Mouse (Mus musculus) forebrain, embryonic 15.5 days (tissue): ENCODE results near the gene Lrrc8d. TPM values are rescaled to one million over a fixed set of nuclear protein-coding genes. Genes with fewer than 3 reads are reported as not detected.

Source experiments
- ATAC-seq: fragments of 200-750 bp; cut with Nextera tagmentation; replicated peaks from 2 replicates; pipeline ENCODE4 v1.8.0; 2017; ENCODE audit warnings: mild to moderate bottlenecking, moderate TSS enrichment, moderate library complexity
- H3K27ac ChIP-seq: fragments of 300-500 bp; sonication (generic); replicated peaks from 2 replicates; pipeline ENCODE4 v1.5.1; 2015; ENCODE audit warnings: mild to moderate bottlenecking, inconsistent platforms
- H3K27me3 ChIP-seq: fragments of 300-500 bp; sonication (generic); 2 replicates; pipeline ENCODE4 v1.6.1; 2015; ENCODE audit warnings: inconsistent platforms
- H3K36me3 ChIP-seq: fragments of 300-500 bp; sonication (generic); 2 replicates; pipeline ENCODE4 v1.6.1; 2015; ENCODE audit warnings: mild to moderate bottlenecking, inconsistent platforms
- H3K4me1 ChIP-seq: fragments of 300-500 bp; sonication (generic); 2 replicates; pipeline ENCODE4 v1.6.1; 2015; ENCODE audit warnings: inconsistent platforms
- H3K4me2 ChIP-seq: fragments of 300-500 bp; sonication (generic); replicated peaks from 2 replicates; pipeline ENCODE4 v1.6.1; 2015; ENCODE audit warnings: mild to moderate bottlenecking, inconsistent platforms
- H3K4me3 ChIP-seq: fragments of 300-500 bp; sonication (generic); 2 replicates; pipeline ENCODE4 v1.5.1; 2015; ENCODE audit warnings: mild to moderate bottlenecking, inconsistent platforms
- H3K9ac ChIP-seq: fragments of 300-500 bp; sonication (generic); replicated peaks from 2 replicates; pipeline ENCODE4 v1.6.1; 2015; ENCODE audit warnings: mild to moderate bottlenecking, inconsistent platforms
- H3K9me3 ChIP-seq: fragments of 300-500 bp; sonication (generic); 2 replicates; pipeline ENCODE4 v1.6.1; 2016; ENCODE audit warnings: inconsistent platforms
- WGBS: fragments of 180-500 bp; shearing (Covaris S2); methylation state at CpG from one replicate; pipeline ENCODE4 v1.1.7; 2015; ENCODE audit warnings: mixed read lengths; 5-methylcytosine and 5-hydroxymethylcytosine counted together
- polyA plus RNA-seq: library from polyadenylated mRNA; unstranded; fragments of >200 nt; fragmentation: Nextera tagmentation; extraction: Ambion mirVana; gene quantifications from 2 replicates; pipeline ENCODE4 v1.2.1, GENCODE M21; 2015

The Lrrc8d gene
- polyA plus RNA-seq, 1 experiment from 2014 or later = 38.2 TPM

DNA sequence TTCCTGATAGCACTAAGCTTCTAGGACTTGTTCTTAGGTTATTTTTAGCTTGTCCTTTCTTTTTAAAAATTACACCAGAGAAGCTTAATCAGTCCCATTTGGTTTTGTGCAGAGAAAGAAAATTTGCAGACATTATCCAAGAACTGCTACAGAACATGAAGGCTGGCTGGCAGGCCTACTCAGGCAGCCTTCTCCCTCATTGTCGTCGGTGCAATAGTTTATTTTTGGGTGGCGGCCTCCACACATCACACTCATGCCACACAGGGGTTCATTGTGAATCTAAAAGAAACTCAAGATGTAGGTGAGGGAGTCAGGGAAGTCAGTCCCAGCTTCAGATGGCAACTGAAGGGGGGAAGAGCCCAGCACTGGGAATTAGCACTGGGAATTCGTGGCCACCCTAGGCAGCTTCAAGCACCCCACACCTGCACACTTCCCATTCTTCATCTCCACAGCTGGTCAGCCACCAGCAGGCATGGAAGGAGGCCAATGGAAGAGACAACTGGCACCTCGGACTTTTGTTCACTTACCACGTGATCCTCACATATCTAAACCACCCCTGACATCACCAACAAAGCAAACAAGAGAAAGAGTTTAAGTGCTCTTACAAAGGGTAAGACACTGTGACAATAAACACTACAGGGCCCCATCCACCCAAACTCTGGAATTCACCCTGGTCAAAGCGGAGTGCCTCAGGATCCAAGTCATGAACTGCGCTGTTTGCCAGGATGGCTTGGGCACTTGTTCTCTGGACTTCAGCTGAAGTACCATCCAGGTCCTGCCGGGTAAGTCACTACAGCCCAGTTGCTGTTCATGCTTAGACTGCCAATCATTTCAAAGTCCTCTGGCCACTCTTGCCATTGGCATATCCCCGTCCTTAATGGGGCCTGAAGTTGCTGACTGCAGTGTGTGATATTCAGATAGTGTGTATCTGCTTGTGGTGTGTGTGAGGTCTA lies 9.0 kb upstream of the Lrrc8d start:
- no peak for ATAC-seq

DNA sequence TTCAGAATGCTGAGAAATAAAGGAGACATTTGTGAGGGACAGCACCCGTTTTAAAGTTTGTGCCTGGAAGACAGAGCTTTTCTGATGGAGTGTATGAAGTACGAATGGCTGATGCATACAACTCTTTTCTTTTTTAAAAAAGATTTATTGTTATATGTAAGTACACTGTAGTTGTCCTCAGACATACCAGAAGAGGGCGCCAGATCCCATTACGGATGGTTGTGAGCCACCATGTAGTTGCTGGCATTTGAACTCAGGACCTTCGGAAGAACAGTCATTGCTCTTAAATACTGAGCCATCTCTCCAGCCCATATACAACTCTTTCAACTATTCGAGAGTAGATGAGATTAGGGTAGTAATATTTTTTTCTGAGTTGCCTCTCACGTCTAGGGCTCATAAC lies 8.1 kb upstream of the Lrrc8d start:
- H3K27ac ChIP-seq = no peak overlapping the region
- H3K4me1 ChIP-seq = no peaks in the 10 kb centered on the region
- no peak overlapping the region for H3K9ac ChIP-seq
- WGBS = 82% methylated on average over 7 of the region's 7 CpGs
- no peaks in the 10 kb centered on the region for H3K27me3 ChIP-seq
- H3K4me3 ChIP-seq = no peak overlapping the region
- H3K9me3 ChIP-seq = no peaks in the 10 kb centered on the region
- no peak overlapping the region for H3K4me2 ChIP-seq
- no peak for ATAC-seq
- H3K36me3 ChIP-seq = no peaks in the 10 kb centered on the region

More for the DNA sequence above, 9.0 kb upstream of the Lrrc8d start:
- 63% methylated on average over 10 of the region's 10 CpGs for WGBS
- Histone ChIP-seq H3K4me1 (no peaks in the 10 kb centered on the region), H3K27ac (no peak overlapping the region), H3K4me2 (no peak overlapping the region), H3K9me3 (no peaks in the 10 kb centered on the region), H3K36me3 (no peaks in the 10 kb centered on the region), H3K4me3 (no peak overlapping the region), H3K9ac (no peak overlapping the region), H3K27me3 (no peaks in the 10 kb centered on the region)

DNA sequence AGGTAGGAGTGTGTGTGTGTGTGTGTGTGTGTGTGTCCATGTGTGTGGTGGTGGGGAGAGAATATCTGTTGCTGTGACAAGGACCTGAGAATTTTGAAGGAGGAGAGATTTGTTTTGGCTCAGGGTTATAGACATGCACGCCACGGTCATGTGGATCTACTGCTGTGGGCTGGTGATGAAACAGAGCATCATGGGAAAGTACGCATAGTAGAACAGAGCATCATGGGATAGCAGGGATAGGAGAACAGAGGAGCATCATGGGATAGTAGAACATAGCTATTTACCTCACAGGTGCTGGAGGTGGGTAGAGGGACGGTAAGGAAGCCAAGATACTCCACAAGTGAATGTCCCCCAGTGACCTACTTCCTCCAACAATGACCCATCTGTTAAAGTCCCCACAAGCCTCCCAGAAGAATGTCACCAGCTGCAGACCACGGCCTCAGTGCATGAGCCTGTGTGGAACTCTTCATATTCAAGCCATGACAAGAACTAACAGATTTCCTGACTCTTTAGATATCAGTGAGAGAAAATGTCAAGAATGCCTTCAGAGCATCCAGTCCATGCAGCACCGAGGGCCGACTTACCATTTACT lies 5.3 kb upstream of the Lrrc8d start:
- no peak overlapping the region for H3K4me3 ChIP-seq
- no peak for ATAC-seq
- H3K9ac ChIP-seq = no peak overlapping the region
- no peaks in the 10 kb centered on the region for H3K27me3 ChIP-seq
- H3K27ac ChIP-seq = no peak overlapping the region
- H3K9me3 ChIP-seq = no peaks in the 10 kb centered on the region
- H3K36me3 ChIP-seq = no peaks in the 10 kb centered on the region
- 92% methylated on average over 7 of the region's 7 CpGs for WGBS
- peaks cover 9% of the 10 kb centered on the region for H3K4me1 ChIP-seq
- no peak overlapping the region for H3K4me2 ChIP-seq

DNA sequence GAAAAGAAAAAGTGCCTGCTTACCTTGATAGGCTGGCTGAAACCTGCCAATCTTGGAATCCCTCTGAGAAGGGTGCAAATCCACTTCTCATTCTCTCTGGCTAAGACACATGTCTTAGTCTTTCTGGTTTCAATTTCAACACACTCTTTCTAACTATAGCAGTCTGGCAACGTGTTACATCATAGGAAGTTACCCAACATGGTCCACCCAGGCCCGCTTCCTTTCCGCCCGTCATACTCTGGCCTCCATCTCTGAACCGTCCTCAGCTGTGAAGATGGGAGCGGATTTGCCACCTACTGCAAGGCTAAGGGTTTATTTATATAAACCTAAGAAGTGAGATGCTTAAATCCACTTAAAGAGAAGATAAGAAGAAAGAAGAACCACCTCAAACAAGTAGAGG lies 3.7 kb upstream of the Lrrc8d start:
- Histone ChIP-seq H3K9me3 (no peaks in the 10 kb centered on the region), H3K4me3 (no peak overlapping the region), H3K4me1 (peaks cover 13% of the 10 kb centered on the region), H3K27ac (no peak overlapping the region), H3K27me3 (no peaks in the 10 kb centered on the region), H3K9ac (no peak overlapping the region), H3K36me3 (no peaks in the 10 kb centered on the region), H3K4me2 (no peak overlapping the region)
- ATAC-seq = no peak
- 91% methylated on average over 6 of the region's 6 CpGs for WGBS

DNA sequence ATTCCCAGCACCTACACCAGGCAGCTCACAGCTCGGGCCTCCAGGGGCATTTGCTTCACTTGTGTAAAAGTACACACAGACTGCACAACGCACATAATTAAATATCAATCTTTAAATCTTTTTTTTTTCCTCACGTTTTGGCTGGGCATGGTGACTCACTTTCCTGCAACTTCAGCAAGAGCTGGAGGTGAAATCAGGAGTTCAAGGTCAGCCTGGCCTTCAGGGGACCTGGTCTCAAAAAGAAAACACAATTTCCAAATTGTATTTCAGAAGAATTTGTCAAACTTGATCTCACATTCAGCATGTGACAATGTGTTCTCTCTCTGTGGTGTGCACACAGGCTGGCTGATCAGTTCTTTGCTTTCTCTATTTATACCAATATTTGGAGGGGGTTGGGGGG lies 1.9 kb upstream of the Lrrc8d start:
- no peak overlapping the region for H3K4me2 ChIP-seq
- WGBS = 95% methylated on average over 3 of the region's 3 CpGs
- H3K4me3 ChIP-seq = no peak overlapping the region
- no peaks in the 10 kb centered on the region for H3K36me3 ChIP-seq
- no peak overlapping the region for H3K27ac ChIP-seq
- peaks cover 30% of the 10 kb centered on the region for H3K4me1 ChIP-seq
- H3K9me3 ChIP-seq = no peaks in the 10 kb centered on the region
- H3K27me3 ChIP-seq = no peaks in the 10 kb centered on the region
- ATAC-seq = no peak
- H3K9ac ChIP-seq = no peak overlapping the region

DNA sequence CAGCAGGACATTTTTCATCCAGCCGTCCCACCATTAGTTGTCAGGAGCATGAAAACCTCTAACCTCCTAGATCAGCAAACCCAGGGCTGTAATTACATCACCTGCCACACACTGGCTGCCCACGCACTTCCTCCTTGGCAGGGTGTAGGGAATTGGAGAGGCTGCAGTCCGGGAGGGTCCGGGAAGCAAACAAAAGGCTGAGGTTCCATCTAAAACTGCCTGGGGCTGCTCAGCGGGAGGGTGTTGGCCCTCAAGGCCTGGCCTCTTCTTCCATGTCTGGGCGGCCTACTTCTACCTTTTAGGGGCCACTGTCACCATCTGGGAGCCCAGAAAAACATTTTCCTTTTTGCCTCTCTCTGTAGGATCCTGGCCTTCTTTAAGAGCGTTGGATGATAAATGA lies 1.1 kb upstream of the Lrrc8d start:
- H3K27ac ChIP-seq = no peak overlapping the region
- H3K9ac ChIP-seq = no peak overlapping the region
- H3K36me3 ChIP-seq = no peaks in the 10 kb centered on the region
- no peak overlapping the region for H3K4me3 ChIP-seq
- no peak overlapping the region; the same call in 1 of the 2 replicates for H3K4me2 ChIP-seq
- peaks cover 38% of the 10 kb centered on the region for H3K4me1 ChIP-seq
- no peaks in the 10 kb centered on the region for H3K27me3 ChIP-seq
- ATAC-seq = no peak
- H3K9me3 ChIP-seq = no peaks in the 10 kb centered on the region
- WGBS = 16% methylated on average over 7 of the region's 7 CpGs

DNA sequence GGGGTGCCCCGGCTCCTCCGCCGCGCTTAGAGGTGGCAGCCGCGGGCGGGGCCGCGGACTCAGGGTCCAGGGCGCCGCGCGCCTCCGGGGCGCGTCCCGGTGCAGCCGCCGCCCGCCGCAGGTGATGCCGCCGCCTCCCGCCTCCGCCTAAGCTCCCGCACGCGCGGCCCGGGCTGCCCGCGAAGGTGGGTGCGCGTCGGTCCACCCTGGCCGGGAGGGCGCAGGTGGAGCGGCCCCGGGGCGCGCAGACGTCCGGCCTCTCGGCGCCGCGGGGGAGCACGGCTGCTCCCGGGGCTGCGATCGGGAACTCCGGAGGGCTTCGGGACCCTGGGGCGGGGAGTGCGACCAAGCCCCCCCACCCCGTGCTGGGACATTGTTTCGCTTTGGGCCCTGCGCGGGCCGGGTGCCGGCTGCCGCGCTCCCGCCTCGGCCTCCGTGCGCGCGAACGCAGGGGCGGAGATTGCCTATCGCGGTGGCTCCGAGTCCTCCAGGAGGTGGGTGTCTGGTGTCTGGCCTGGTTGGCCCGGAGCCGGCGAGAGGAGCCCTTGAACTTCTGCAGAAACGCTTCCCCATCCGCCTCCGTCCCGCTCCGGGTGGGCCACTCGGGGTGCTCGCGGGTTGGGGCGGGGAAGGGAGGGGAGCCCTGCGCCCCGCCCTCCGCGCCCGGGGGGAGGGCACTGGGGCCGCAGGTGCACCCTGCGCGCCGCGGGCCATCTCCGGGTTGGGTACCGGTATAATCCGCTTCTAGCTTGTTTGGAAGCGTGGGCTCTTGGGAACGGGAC lies 492 bp downstream of the Lrrc8d start:
- Histone ChIP-seq H3K9me3 (no peaks in the 10 kb centered on the region), H3K4me1 (peaks cover 53% of the 10 kb centered on the region), H3K27ac (peak overlapping the region; percentile 93), H3K4me3 (peak overlapping the region; percentile 80), H3K27me3 (no peaks in the 10 kb centered on the region), H3K4me2 (peak overlapping the region; percentile 58), H3K36me3 (no peaks in the 10 kb centered on the region), H3K9ac (peak overlapping the region; percentile 98)
- peak; percentile 73 for ATAC-seq
- under 1% methylated on average over 90 of the region's 101 CpGs for WGBS

DNA sequence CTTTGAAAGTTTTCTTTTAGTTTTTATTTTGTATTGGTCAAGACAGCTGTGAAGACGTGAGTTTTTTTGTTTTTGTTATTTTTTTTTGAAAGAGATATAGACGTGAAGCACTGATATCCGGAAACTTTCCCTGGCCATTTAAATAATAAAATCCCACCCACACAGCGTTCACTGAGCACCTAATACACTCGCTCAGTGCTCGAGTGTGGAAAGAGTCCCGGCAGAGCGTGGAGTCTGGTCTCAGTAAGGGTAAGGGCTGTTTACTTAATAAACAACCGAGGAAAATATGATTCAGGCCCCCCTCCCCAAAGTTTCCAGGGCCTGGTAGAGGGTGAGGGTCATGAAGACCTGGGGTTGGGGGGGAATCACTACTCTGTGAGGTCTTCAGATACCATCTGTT lies 1.6 kb downstream of the Lrrc8d start:
- 72% methylated on average over 9 of the region's 9 CpGs for WGBS
- peak overlapping the region; percentile 98; the same call in 1 of the 2 replicates for H3K9ac ChIP-seq

DNA sequence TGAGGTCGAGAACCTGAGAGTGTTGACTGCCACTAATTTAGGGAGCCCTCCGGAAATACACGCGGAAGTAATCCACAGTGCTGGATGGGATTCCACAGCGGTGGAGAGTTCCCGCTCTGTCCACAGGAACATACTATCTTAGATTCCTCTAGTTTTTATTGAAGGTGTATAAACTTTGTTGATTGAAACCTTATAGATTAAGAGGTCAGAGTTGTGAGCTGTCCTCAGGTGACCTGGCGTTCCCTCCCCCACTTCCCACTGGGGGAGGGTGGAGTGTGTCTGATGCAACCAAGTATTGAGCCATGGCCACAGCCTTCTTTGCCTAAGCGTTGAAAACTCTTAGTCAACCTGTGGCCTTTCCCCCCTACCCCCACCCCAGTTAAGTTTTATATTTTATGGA lies 2.1 kb downstream of the Lrrc8d start:
- peak overlapping the region; percentile 80; the same call in 1 of the 2 replicates for H3K4me3 ChIP-seq
- ATAC-seq = no peak
- H3K27me3 ChIP-seq = no peaks in the 10 kb centered on the region
- H3K4me1 ChIP-seq = peaks cover 53% of the 10 kb centered on the region
- no peaks in the 10 kb centered on the region for H3K9me3 ChIP-seq
- no peak overlapping the region for H3K9ac ChIP-seq
- 84% methylated on average over 8 of the region's 8 CpGs for WGBS
- no peak overlapping the region for H3K27ac ChIP-seq
- H3K36me3 ChIP-seq = no peaks in the 10 kb centered on the region
- peak overlapping the region; percentile 58 for H3K4me2 ChIP-seq

More for the DNA sequence above, 1.6 kb downstream of the Lrrc8d start:
- Histone ChIP-seq H3K27ac (no peak overlapping the region), H3K27me3 (no peaks in the 10 kb centered on the region), H3K36me3 (no peaks in the 10 kb centered on the region), H3K4me2 (peak overlapping the region; percentile 58), H3K4me1 (peaks cover 53% of the 10 kb centered on the region), H3K9me3 (no peaks in the 10 kb centered on the region), H3K4me3 (peak overlapping the region; percentile 80)
- ATAC-seq = no peak

DNA sequence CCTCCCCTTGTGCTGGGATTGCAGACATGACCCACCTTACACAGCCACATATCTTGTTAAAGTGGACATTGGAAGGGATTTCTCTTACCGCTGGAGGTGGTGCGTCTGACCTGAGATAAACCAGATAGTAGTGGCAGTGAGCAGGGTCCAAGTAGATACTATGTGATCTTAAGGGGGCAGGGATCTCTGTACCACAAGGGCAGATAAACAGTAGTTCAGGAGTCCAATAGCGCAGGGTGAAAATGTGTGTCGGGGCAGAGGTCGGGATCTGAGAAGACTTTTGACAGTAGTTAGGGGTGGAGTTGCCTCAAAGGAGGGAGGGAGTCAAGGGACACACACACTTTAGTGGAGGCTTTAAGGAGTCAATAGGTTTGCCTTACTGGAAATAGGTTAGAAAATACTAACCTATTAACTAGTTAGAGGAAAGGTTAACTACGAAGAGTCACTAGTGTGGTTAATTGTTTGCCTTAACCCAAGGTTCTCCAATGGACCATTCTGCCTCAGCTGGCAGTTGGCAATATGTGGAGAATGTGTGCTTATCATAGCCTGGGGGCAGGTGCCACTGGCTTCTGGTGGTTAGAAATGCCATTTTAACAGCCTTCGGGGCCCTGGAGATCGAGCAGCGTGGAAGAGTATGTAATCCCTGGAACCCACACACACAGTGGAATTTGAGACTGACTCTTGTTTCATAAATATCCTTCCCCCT lies 3.0 kb downstream of the Lrrc8d start:
- no peaks in the 10 kb centered on the region for H3K27me3 ChIP-seq
- ATAC-seq = no peak
- H3K4me2 ChIP-seq = no peak overlapping the region
- H3K27ac ChIP-seq = no peak overlapping the region
- H3K4me1 ChIP-seq = peaks cover 53% of the 10 kb centered on the region
- no peaks in the 10 kb centered on the region for H3K36me3 ChIP-seq
- no peak overlapping the region for H3K4me3 ChIP-seq
- no peaks in the 10 kb centered on the region for H3K9me3 ChIP-seq
- 90% methylated on average over 9 of the region's 9 CpGs for WGBS
- H3K9ac ChIP-seq = no peak overlapping the region

DNA sequence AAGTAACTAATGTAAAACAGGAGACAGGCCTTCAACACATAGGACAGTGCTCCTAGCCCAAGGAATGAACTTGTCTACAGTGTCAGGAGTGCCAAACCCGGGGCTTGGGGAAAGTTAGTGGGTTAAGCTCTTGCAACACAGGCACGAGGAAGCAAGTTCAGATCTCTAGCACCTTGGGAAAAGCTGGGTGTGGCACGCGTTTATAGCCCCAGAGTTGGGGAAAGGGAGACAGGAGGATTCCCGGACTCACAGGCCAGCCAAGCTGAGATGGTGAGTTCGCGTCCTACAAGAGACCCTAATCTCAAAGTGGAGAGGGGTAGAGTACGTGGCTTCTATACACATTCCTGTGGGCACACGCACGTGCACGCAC lies 3.5 kb downstream of the Lrrc8d start:
- Histone ChIP-seq H3K9ac (no peak overlapping the region), H3K27ac (no peak overlapping the region), H3K36me3 (no peaks in the 10 kb centered on the region), H3K9me3 (no peaks in the 10 kb centered on the region), H3K4me1 (peaks cover 53% of the 10 kb centered on the region), H3K4me2 (no peak overlapping the region), H3K27me3 (no peaks in the 10 kb centered on the region), H3K4me3 (no peak overlapping the region)
- ATAC-seq = no peak
- 89% methylated on average over 11 of the region's 11 CpGs for WGBS
